Mouse (Mus musculus): ENCODE measurements around the gene Olfr288.

Olfr288 gene

GRCm38 (mm10) chr15:98167645-98168621 is 27.4 kb downstream of the Olfr288 start:
- in situ Hi-C loops (cut with MboI; ENCODE audit: low sequenced_read_pairs): no loop called here

- in situ Hi-C loops (cut with MboI; ENCODE audit: low sequenced_read_pairs): no loop called here
These were observed 28.2 kb downstream of the Olfr288 start, which contains the start of gene Ccdc184 for GRCm38 (mm10) chr15:98166963-98167644. Gene Ccdc184 (plus strand): TSS chr15:98167158.

- in situ Hi-C loops (cut with MboI; ENCODE audit: low sequenced_read_pairs): no loop called here
These were observed 29.8 kb downstream of the Olfr288 start, which contains the start of gene Asb8 for GRCm38 (mm10) chr15:98165525-98165924. Gene Asb8 (minus strand): TSS chr15:98165625.

GRCm38 (mm10) chr15:98162561-98162960 is 32.8 kb downstream of the Olfr288 start:
- in situ Hi-C loops (cut with MboI; ENCODE audit: low sequenced_read_pairs): no loop called here

GRCm38 (mm10) chr15:98161026-98161805 is 34.1 kb downstream of the Olfr288 start:
- in situ Hi-C loops (cut with MboI; ENCODE audit: low sequenced_read_pairs): no loop called here

GRCm38 (mm10) chr15:98157253-98157652 is 38.1 kb downstream of the Olfr288 start:
- in situ Hi-C loops (cut with MboI; ENCODE audit: low sequenced_read_pairs): no loop called here

GRCm38 (mm10) chr15:98155944-98156343 is 39.4 kb downstream of the Olfr288 start:
- in situ Hi-C loops (cut with MboI; ENCODE audit: low sequenced_read_pairs): no loop called here

GRCm38 (mm10) chr15:98155272-98155671 is 40.1 kb downstream of the Olfr288 start:
- in situ Hi-C loops (cut with MboI; ENCODE audit: low sequenced_read_pairs): no loop called here

- in situ Hi-C loops (cut with MboI; ENCODE audit: low sequenced_read_pairs): no loop called here
These were observed 40.7 kb downstream of the Olfr288 start for GRCm38 (mm10) chr15:98154631-98155030.

GRCm38 (mm10) chr15:98154146-98154545 is 41.2 kb downstream of the Olfr288 start:
- in situ Hi-C loops (cut with MboI; ENCODE audit: low sequenced_read_pairs): no loop called here

GRCm38 (mm10) chr15:98153625-98154024 is 41.7 kb downstream of the Olfr288 start:
- in situ Hi-C loops (cut with MboI; ENCODE audit: low sequenced_read_pairs): no loop called here

GRCm38 (mm10) chr15:98152916-98153315 is 42.4 kb downstream of the Olfr288 start:
- in situ Hi-C loops (cut with MboI; ENCODE audit: low sequenced_read_pairs): no loop called here

- in situ Hi-C loops (cut with MboI; ENCODE audit: low sequenced_read_pairs): no loop called here
These were observed 46.2 kb downstream of the Olfr288 start for GRCm38 (mm10) chr15:98149166-98149602.

GRCm38 (mm10) chr15:98148356-98148755 is 47.0 kb downstream of the Olfr288 start:
- in situ Hi-C loops (cut with MboI; ENCODE audit: low sequenced_read_pairs): no loop called here

- in situ Hi-C loops (cut with MboI; ENCODE audit: low sequenced_read_pairs): no loop called here
These were observed 49.7 kb downstream of the Olfr288 start for GRCm38 (mm10) chr15:98145559-98146181.

GRCm38 (mm10) chr15:98144861-98145507 is 50.4 kb downstream of the Olfr288 start:
- in situ Hi-C loops (cut with MboI; ENCODE audit: low sequenced_read_pairs): no loop called here

- in situ Hi-C loops (cut with MboI; ENCODE audit: low sequenced_read_pairs): no loop called here
These were observed 52.8 kb downstream of the Olfr288 start for GRCm38 (mm10) chr15:98142515-98142914.

GRCm38 (mm10) chr15:98140809-98141208 is 54.5 kb downstream of the Olfr288 start:
- in situ Hi-C loops (cut with MboI; ENCODE audit: low sequenced_read_pairs): no loop called here

- in situ Hi-C loops (cut with MboI; ENCODE audit: low sequenced_read_pairs): no loop called here
These were observed 55.6 kb downstream of the Olfr288 start for GRCm38 (mm10) chr15:98139763-98140162.

- in situ Hi-C loops (cut with MboI; ENCODE audit: low sequenced_read_pairs): no loop called here
These were observed 58.5 kb downstream of the Olfr288 start for GRCm38 (mm10) chr15:98136871-98137270.
